Mouse (Mus musculus) liver, adult 2 months (tissue): ENCODE data around the gene Odc1. TPM values are rescaled to one million over a fixed set of nuclear protein-coding genes. Genes with fewer than 3 reads are reported as not detected.

Source experiments
- DNase-seq: peaks from one replicate; pipeline ENCODE4 v3.0.0-alpha.2; 2011; ENCODE audit warnings: low read depth, low spot score; ENCODE audit errors: extremely low read depth
- H3K27ac ChIP-seq: fragments of 200-500 bp; replicated peaks from 2 replicates; pipeline ENCODE4 v1.5.1; 2012; ENCODE audit warnings: low read depth, mild to moderate bottlenecking, control low read depth, inconsistent platforms, low read length; ENCODE audit not compliant: insufficient read depth
- H3K27me3 ChIP-seq: fragments of 200-500 bp; 2 replicates; pipeline ENCODE4 v1.6.1; 2012; ENCODE audit warnings: mild to moderate bottlenecking, moderate library complexity, low read length, inconsistent platforms; ENCODE audit not compliant: control insufficient read depth, insufficient read depth
- H3K36me3 ChIP-seq: fragments of 200-500 bp; 2 replicates; pipeline ENCODE4 v1.6.1; 2012; ENCODE audit warnings: low read length, inconsistent platforms; ENCODE audit not compliant: control insufficient read depth, insufficient read depth
- H3K4me1 ChIP-seq: fragments of 200-500 bp; 2 replicates; pipeline ENCODE4 v1.6.1; 2011; ENCODE audit warnings: low read length; ENCODE audit not compliant: control insufficient read depth, insufficient read depth
- H3K4me3 ChIP-seq: fragments of 200-500 bp; 2 replicates; pipeline ENCODE4 v1.5.1; 2011; ENCODE audit warnings: low read depth, mild to moderate bottlenecking, control low read depth, low read length, moderate library complexity; ENCODE audit not compliant: insufficient read depth
- H3K79me2 ChIP-seq: fragments of 200-500 bp; 2 replicates; pipeline ENCODE4 v1.6.1; 2012; ENCODE audit warnings: inconsistent platforms, mild to moderate bottlenecking, low read length, moderate library complexity; ENCODE audit not compliant: control insufficient read depth, insufficient read depth
- H3K9ac ChIP-seq: fragments of 200-500 bp; 2 replicates; pipeline ENCODE4 v1.6.1; 2012; ENCODE audit warnings: low read depth, mild to moderate bottlenecking, control low read depth, inconsistent platforms, low read length
- CTCF ChIP-seq: fragments of 200-500 bp; IDR thresholded peaks from 2 replicates; pipeline ENCODE4 v1.5.1; 2011; ENCODE audit warnings: low read depth, low read length, control low read depth
- POLR2A ChIP-seq: fragments of 200-500 bp; IDR thresholded peaks from 2 replicates; pipeline ENCODE4 v1.6.1; 2011; ENCODE audit warnings: low read length, control low read depth; ENCODE audit not compliant: insufficient read depth; ENCODE audit errors: extremely low read depth
- WGBS: fragments of 180-500 bp; shearing (Covaris S2); methylation state at CpG from one replicate; pipeline ENCODE4 v1.1.7; 2018; 5-methylcytosine and 5-hydroxymethylcytosine counted together
- polyA plus RNA-seq: library from polyadenylated mRNA; depleted of rRNA; stranded (reverse); fragments of >200 nt; gene quantifications from 2 replicates; pipeline ENCODE4 v1.2.3, GENCODE M21; 2012; rRNA removed
- total RNA-seq: library from RNA; depleted of rRNA; stranded (reverse); fragments of >200 nt; gene quantifications from 2 replicates; pipeline ENCODE4 v1.2.3, GENCODE M21; 2014; rRNA removed

The Odc1 gene
- total RNA-seq (114 and 122 TPM in 2 replicates), polyA plus RNA-seq (40.9 and 44.1 TPM in 2 replicates)

DNA sequence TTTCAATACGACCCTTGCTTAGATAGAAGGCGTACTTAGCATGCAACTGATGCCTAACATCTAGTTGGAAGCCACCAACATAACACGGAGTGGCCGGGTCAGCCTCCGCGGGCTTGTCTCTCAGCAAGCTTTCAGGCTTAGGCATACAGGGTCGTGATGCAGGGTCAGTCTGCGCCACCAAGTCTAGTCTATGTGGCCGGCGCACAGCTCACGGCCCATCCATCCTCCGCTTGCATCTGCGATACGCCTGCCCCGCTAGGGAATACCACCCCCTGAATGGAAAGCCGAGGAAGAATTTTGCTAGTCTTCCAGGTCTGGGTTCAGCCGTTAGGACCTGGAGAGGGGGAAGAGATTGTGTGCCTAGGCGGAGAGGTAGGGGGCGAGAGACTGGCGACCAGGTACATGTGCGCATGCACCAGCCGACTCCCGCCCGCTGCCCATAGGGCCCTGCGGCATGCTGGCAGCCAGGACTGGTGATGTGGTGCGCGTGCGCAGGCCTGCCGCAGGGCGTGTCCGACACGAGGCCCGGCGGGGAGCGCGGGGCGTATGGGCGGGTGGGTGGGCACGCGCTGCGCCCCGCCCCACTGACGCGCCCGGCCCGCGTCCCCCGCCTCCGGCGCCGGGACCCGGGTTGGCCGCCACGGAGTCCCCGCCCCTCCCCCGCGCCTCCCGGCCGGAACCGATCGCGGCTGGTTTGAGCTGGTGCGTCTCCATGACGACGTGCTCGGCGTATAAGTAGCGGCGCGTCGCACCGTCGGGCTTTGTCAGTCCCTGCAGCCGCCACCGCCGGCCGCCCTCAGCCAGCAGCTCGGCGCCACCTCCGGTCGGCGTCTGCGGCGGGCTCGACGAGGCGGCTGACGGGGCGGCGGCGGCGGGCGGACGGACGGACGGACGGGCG lies at the start of gene Odc1:
Gene Odc1, plus strand, starts transcription at position 586 of the 898 bp plus-strand sequence.
- H3K27ac ChIP-seq = peak within 1 kb of the TSS; percentile 66
- TF ChIP-seq POLR2A = peak; percentile 64; the same call in 1 of the 2 replicates
- 0 out of 2 replicates have a peak, but pooled peaks have one; percentile 29 for TF ChIP-seq CTCF
- DNase-seq = peak; percentile 78
- H3K9ac ChIP-seq = peak within 1 kb of the TSS; percentile 78
- WGBS = under 1% methylated on average over 95 of the region's 98 CpGs
- H3K79me2 ChIP-seq = peaks cover 5% of the 10 kb centered on the region; the same call in 1 of the 2 replicates
- H3K4me3 ChIP-seq = peak within 1 kb of the TSS; percentile 80
- H3K27me3 ChIP-seq = no peaks in the 10 kb centered on the region
- peaks cover 6% of the 10 kb centered on the region for H3K4me1 ChIP-seq
- peaks cover 16% of the 10 kb centered on the region for H3K36me3 ChIP-seq

DNA sequence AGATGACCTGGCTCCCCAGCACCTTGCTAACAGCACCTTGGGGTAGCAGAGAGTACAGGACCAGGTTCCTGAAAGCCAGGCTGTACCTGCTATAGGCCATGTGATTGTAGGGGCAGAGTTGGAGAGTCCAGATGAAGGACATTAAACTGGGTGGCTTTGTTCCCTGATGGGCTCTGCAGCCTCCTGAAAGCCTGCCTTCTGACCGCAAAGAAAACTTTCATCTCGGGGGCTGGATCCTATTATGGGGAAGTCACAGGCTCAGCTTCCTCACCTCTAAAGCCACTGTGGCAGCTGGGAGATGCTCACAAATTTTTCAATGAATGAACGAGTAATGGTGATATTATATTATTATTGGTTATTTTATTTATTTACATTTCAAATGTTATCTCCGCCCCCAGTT lies 49.8 kb upstream of the Odc1 start:
- no peaks in the 10 kb centered on the region for H3K36me3 ChIP-seq
- DNase-seq = no peak
- WGBS = 86% methylated on average over 4 of the region's 4 CpGs
- H3K9ac ChIP-seq = no peak overlapping the region
- no peak overlapping the region for H3K4me3 ChIP-seq
- H3K79me2 ChIP-seq = no peaks in the 10 kb centered on the region
- H3K27ac ChIP-seq = no peak overlapping the region
- no peaks in the 10 kb centered on the region for H3K27me3 ChIP-seq
- H3K4me1 ChIP-seq = peaks cover 5% of the 10 kb centered on the region
- TF ChIP-seq CTCF (no peak), POLR2A (no peak)

DNA sequence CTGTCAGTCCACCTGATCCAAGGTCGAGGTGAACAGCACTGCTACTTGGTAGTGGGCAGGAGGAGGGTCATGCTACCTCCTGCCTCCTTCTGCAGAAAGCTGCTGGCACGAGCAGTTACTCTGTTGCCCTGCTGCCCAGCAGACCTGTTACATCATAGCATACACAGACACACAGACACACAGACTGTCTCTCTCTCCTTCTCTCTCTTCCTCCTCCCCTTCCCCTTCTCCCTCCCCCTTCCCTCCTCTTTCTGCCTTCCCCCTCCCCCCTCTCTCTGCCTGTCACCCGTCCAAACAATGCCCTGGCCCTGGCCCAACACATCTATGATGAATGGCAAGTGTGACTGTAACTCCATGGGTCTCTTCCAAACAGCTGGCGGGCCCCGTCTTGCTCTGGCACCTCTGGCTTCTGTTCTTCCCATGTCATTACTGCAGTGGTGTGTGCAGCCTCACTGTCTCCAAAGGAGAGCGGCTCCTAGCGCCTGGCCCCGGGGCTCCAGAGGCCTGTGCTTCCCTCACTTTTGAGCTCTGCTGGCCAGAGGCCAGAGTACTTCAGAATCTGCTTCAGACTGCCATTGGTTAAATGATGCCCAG lies 48.6 kb upstream of the Odc1 start:
- peak; percentile 55 for DNase-seq

DNA sequence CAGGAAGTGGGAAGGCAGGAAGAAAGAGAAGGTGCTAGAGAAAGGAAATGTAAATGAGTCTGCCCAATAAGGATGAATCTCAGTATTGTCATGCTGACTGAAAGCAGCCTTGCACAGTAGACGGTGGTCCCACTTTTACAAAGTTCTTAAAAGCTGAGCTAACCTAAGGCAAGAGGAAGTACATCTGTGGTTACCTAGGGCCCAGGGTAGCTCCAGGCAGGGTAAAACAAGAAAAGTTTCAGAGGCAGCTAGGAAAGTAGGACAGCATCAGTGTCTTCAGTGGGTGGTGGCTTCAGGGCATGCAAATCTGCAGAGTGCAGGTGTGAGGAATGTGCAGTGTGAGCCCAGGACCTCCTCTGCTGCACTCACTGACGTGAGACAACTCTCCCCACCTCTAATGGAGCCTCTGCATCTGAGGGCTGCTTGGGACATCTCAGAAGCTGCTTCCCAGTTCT lies 38.9 kb upstream of the Odc1 start:
- Histone ChIP-seq H3K9ac (no peak overlapping the region), H3K79me2 (no peaks in the 10 kb centered on the region), H3K27me3 (no peaks in the 10 kb centered on the region), H3K27ac (peak overlapping the region; percentile 16), H3K36me3 (no peaks in the 10 kb centered on the region), H3K4me1 (peaks cover 16% of the 10 kb centered on the region), H3K4me3 (no peak overlapping the region)
- no peak for TF ChIP-seq POLR2A
- no peak for TF ChIP-seq CTCF
- no peak for DNase-seq
- WGBS = 39% methylated on average over 2 of the region's 2 CpGs

More for the DNA sequence above, 48.6 kb upstream of the Odc1 start:
- Histone ChIP-seq H3K27me3 (no peaks in the 10 kb centered on the region), H3K79me2 (no peaks in the 10 kb centered on the region), H3K4me1 (peaks cover 5% of the 10 kb centered on the region), H3K4me3 (no peak overlapping the region), H3K36me3 (no peaks in the 10 kb centered on the region), H3K9ac (no peak overlapping the region; the same call in 1 of the 2 replicates), H3K27ac (no peak overlapping the region)
- TF ChIP-seq POLR2A = no peak
- TF ChIP-seq CTCF = no peak
- WGBS = 12% methylated on average over 8 of the region's 8 CpGs

DNA sequence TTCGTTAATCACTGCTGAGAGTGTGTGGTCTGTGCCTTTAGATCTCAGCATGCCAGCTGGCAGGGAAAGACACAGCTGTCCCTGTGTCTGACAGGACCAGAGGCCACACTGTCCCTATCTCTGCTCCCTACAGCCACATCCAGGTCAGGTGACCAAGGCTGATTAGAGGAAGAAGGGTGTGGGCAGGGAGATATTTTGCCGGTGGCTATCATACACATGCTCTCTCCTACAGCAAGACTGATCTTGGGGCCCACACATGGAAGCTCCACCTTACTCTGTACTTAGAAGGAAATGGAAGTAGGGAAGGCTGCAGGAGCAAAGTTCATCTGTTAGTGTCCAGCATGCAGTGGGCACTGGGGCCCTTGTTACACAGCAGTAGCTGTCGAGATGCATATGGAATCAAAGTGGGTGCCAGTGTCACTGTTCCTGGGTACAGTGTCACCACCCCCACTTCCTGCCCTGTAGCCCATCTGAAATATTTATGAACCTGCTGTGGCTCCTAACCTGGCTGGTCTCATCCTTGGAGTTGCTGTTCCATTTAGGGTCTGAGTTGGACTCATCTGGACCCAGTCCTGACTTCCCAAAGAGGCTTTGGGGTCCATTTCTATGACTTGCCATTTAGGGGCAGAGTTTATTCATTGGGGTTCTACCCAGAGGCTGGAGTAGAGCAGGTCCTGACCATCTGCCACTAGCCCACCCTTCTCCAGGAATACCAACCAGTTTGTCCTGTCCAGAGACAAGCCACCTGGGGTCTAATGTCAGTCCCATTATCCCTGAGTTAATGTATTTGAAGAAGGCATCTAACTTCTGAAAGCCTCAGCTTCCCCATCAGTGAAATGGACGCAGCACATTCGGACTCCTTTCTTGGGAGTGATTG lies 38.2 kb upstream of the Odc1 start:
- Histone ChIP-seq H3K27ac (peak overlapping the region; percentile 77), H3K4me1 (peaks cover 16% of the 10 kb centered on the region), H3K4me3 (no peak overlapping the region), H3K36me3 (no peaks in the 10 kb centered on the region), H3K9ac (no peak overlapping the region), H3K79me2 (no peaks in the 10 kb centered on the region), H3K27me3 (no peaks in the 10 kb centered on the region)
- TF ChIP-seq POLR2A = no peak
- no peak for TF ChIP-seq CTCF
- peak; percentile 98 for DNase-seq
- 6% methylated on average over 5 of the region's 5 CpGs for WGBS
